Mouse (Mus musculus) limb, embryonic 11.5 days (tissue): ENCODE data around the gene Insig2. TPM values are rescaled to one million over a fixed set of nuclear protein-coding genes. Genes with fewer than 3 reads are reported as not detected.

Experiments
- ATAC-seq: fragments of 200-750 bp; cut with Nextera tagmentation; 2 replicates; pipeline ENCODE4 v1.8.0; 2017; ENCODE audit warnings: low read depth; ENCODE audit not compliant: insufficient number of reproducible peaks, low FRiP score, low TSS enrichment
- DNase-seq: peaks from one replicate; pipeline ENCODE4 v3.0.0-alpha.2; 2015; ENCODE audit warnings: low spot score
- H3K27ac ChIP-seq: fragments of 300-500 bp; sonication (generic); replicated peaks from 2 replicates; pipeline ENCODE4 v1.5.1; 2014; ENCODE audit warnings: low read depth, mild to moderate bottlenecking, low read length
- H3K27me3 ChIP-seq: fragments of 300-500 bp; sonication (generic); 2 replicates; pipeline ENCODE4 v1.6.1; 2014; ENCODE audit warnings: mild to moderate bottlenecking, low read length, mixed read lengths; ENCODE audit not compliant: control insufficient read depth, insufficient read depth
- H3K36me3 ChIP-seq: fragments of 300-500 bp; sonication (generic); 2 replicates; pipeline ENCODE4 v1.6.1; 2014; ENCODE audit warnings: mild to moderate bottlenecking, low read length, moderate library complexity, mixed read lengths; ENCODE audit not compliant: control insufficient read depth, insufficient read depth
- H3K4me1 ChIP-seq: fragments of 300-500 bp; sonication (generic); 2 replicates; pipeline ENCODE4 v1.6.1; 2014; ENCODE audit warnings: low read length, mixed read lengths; ENCODE audit not compliant: control insufficient read depth, insufficient read depth
- H3K4me2 ChIP-seq: fragments of 300-500 bp; sonication (generic); 2 replicates; pipeline ENCODE4 v1.6.1; 2014; ENCODE audit warnings: low read depth, mild to moderate bottlenecking, moderate library complexity; ENCODE audit not compliant: severe bottlenecking
- H3K4me3 ChIP-seq: fragments of 300-500 bp; sonication (generic); 2 replicates; pipeline ENCODE4 v1.5.1; 2014; ENCODE audit warnings: low read depth, low read length
- H3K9ac ChIP-seq: fragments of 300-500 bp; sonication (generic); 2 replicates; pipeline ENCODE4 v1.6.1; 2014; ENCODE audit warnings: mild to moderate bottlenecking, low read length
- H3K9me3 ChIP-seq: fragments of 300-500 bp; sonication (generic); 2 replicates; pipeline ENCODE4 v1.6.1; 2016; ENCODE audit warnings: low read length; ENCODE audit not compliant: control insufficient read depth
- WGBS: fragments of 180-500 bp; shearing (Covaris S2); extraction: QIAGEN DNeasy Blood & Tissue Kit; methylation state at CpG from one replicate; pipeline ENCODE4 v1.1.7; 2014; 5-methylcytosine and 5-hydroxymethylcytosine counted together
- polyA plus RNA-seq: library from polyadenylated mRNA; unstranded; fragments of >200 nt; fragmentation: Nextera tagmentation; extraction: Ambion mirVana; gene quantifications from 2 replicates; pipeline ENCODE4 v1.2.1, GENCODE M21; 2014

The Insig2 gene
- polyA plus RNA-seq, 1 experiment from 2014 or later: 17.0 TPM

DNA sequence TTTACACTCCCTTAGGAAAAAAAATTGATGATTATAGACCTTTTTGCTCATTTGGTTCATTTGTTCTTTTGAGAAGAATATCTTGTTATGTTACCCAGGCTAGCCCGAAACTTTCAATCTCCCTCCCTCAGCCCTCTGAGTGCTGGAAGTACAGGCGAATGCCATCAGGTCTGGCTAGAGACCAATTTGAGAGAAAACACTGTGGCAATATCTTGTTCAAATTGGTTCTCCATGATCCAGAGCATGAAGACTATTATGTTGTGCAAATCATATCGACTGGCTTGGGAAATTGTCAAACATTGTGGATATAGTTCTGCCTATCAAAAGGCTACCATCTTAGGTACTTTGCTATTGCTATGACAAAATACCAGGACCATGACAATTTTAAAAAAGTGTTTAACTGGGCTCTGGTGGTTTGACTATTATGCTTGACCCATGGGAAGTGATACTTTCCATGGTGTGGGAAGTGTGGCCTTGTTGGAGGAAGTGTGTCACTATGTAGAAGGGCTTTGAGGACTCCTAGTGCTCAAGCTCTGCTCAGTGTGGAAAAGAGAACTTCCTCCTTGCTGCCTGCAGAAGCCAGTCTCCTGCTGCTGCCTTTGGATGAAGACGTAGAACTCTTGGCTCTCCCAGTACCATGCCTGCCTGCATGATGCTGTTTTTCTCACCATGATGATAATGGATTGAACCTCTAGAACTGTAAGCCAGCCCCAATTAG, 1.8 kb upstream of the Insig2 start:
- no peak overlapping the region for H3K9ac ChIP-seq
- DNase-seq (no peak), ATAC-seq (no peak)
- H3K27ac ChIP-seq: no peak overlapping the region
- H3K27me3 ChIP-seq: no peaks in the 10 kb centered on the region
- 89% methylated on average over 4 of the region's 4 CpGs for whole genome bisulfite sequencing
- no peaks in the 10 kb centered on the region for H3K4me1 ChIP-seq
- H3K4me3 ChIP-seq: no peak overlapping the region
- H3K4me2 ChIP-seq: no peak overlapping the region
- H3K9me3 ChIP-seq: no peaks in the 10 kb centered on the region
- no peaks in the 10 kb centered on the region for H3K36me3 ChIP-seq

DNA sequence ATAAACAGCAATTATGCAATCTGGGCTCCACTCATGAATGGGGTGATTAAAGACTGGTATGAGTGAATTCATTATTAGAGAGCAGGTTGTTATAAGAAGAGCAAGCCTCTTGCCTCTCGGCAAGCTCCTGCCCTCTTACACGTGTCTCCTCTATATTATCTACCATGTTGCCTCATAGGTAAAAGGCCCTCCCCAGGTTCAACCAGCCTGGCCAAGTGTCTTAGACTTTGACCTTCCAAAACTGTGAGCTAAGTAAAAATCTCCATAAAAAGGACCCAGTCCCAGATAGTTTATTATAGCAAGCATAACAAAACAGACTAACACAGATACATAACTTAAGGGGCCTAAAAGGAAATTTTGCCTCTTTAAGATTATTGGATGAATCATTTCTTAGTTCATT, 1.8 kb downstream of the Insig2 start:
- Histone ChIP-seq H3K4me3 (no peak overlapping the region), H3K27me3 (no peaks in the 10 kb centered on the region), H3K9me3 (no peaks in the 10 kb centered on the region), H3K9ac (no peak overlapping the region), H3K4me1 (no peaks in the 10 kb centered on the region), H3K27ac (no peak overlapping the region), H3K4me2 (no peak overlapping the region), H3K36me3 (no peaks in the 10 kb centered on the region)
- no peak for ATAC-seq
- 97% methylated on average over 2 of the region's 2 CpGs for WGBS
- no peak for DNase-seq

DNA sequence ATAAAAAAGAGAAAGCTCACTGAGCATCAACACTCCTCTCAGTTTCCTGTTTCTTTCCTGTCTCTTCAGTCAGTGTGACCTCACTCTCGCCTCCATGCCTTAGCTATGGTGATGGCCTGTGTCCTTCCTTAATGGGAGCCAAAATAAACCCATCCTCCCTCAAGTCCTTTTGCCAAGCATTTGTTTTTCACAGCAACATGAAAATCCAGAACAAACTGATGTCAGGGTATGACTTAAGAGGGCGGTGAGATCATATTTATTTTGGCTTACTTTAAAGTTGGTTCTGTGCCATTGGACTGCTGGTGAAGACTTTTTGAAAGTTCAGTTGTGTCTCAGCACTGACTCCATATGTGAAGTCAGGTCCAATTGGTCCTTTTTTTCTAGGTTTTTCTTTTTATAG, 3.0 kb downstream of the Insig2 start:
- Histone ChIP-seq H3K9me3 (no peaks in the 10 kb centered on the region), H3K27ac (no peak overlapping the region), H3K27me3 (no peaks in the 10 kb centered on the region), H3K4me1 (no peaks in the 10 kb centered on the region), H3K4me2 (no peak overlapping the region), H3K4me3 (no peak overlapping the region), H3K9ac (no peak overlapping the region), H3K36me3 (no peaks in the 10 kb centered on the region)
- DNase-seq (no peak), ATAC-seq (no peak)
- 84% methylated on average over 2 of the region's 2 CpGs for WGBS

DNA sequence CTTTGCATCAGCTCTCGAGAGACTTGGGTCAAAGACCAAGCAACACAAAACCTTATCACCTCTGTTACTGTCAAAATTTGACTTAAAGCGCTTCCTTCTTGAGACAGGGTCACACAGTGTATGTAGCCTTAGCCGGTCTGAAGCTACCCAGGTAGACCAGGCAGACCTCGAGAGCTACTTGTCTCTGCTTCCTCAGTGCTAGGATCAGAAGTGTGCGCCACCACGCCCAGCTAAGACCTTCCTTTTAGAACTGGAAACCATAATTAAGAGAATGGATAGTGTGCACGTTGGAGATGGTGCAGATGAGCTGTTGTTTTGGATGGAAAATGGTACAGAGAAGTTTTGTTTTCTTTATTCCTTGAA, 4.2 kb downstream of the Insig2 start:
- Histone ChIP-seq H3K36me3 (no peaks in the 10 kb centered on the region), H3K4me3 (peak overlapping the region; percentile 49), H3K4me1 (no peaks in the 10 kb centered on the region), H3K27me3 (no peaks in the 10 kb centered on the region), H3K9me3 (no peaks in the 10 kb centered on the region), H3K27ac (peak overlapping the region; percentile 66; the same call in 1 of the 2 replicates), H3K9ac (peak overlapping the region; percentile 84), H3K4me2 (peak overlapping the region; percentile 85)
- DNase-seq (no peak), ATAC-seq (peak; percentile 63)
- WGBS: 4% methylated on average over 7 of the region's 7 CpGs

DNA sequence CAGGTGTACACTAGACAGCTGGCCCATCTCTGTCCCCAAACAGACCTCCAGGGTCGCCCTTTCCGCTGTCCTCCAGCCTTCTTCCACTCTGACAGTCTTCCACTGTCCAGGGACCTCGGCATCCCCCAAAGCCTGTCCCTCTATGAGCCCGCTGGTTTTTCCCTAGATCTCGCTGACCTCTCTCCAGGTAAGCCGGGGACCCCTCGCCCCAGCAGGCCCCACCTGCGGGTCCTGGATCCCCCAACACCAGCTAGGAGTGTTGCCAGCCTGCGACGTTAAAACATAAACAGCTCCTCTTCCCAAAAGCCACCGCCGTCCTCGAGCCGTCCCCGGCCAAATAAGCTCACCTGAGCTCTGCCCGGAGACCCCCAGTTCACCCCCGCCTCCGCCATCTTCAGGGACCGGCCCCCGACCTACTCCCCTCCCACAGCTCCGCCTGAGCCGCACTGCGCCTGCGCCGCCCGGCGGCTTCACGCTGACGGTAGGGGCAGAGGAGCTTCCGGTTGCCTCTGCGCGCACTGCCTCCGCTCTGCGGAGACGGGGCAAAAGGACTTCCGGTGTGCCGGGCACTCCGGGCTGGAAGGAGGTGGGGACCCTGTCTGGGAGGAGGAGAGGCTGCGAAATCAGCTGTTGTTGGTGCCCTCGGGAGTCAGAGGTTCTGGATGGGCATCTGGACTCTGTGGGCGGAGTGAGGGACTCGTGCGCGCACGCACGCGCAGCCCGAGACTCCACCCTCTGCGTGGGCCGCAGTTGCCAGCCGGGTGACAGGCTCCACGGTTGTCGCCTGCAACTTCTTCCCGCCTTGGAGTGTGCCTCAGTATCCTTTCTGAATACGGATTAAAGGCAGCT, 4.8 kb downstream of the Insig2 start:
- peak overlapping the region; percentile 66 for H3K27ac ChIP-seq
- H3K4me1 ChIP-seq: no peaks in the 10 kb centered on the region
- H3K36me3 ChIP-seq: no peaks in the 10 kb centered on the region
- peak overlapping the region; percentile 85 for H3K4me2 ChIP-seq
- H3K9me3 ChIP-seq: no peaks in the 10 kb centered on the region
- no peaks in the 10 kb centered on the region for H3K27me3 ChIP-seq
- DNase-seq (peak; percentile 91), ATAC-seq (peak; percentile 98)
- H3K9ac ChIP-seq: peak overlapping the region; percentile 84
- under 1% methylated on average over 54 of the region's 55 CpGs for WGBS
- H3K4me3 ChIP-seq: peak overlapping the region; percentile 49

DNA sequence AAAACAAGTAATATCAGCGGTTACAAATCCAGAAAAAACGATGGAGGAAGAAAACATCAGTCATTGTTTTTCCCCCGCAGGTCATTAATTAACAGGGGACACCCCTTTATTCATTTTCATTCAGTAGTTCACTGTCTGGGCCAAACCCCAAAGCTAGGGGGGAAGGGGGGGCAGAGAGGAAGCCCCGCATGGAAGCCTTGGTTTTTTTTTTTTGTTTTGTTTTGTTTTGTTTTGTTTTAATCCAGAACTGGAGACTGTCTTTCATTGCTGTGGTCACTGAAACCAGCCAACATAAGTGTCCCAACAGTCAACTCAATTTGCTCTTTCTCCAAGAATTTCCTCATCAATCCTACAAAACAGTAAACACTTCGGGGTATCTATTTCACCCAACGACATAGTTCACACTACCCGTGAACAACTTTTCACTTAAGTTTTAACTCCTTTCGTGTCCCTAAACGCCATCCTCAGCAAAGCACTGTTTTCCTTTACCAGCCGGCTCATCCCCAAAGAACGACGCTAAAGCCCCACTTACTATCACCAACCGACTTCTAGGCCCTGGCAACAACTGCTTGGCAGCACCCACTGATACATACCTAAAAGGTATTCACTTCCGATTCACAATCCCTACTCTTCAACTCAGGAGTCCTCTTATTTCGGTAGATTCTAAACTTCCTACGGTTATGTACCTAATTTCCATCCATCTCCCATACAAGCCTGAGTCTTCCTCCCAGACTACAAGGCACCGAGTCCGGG, 5.6 kb downstream of the Insig2 start:
- no peak overlapping the region for H3K27ac ChIP-seq

DNA sequence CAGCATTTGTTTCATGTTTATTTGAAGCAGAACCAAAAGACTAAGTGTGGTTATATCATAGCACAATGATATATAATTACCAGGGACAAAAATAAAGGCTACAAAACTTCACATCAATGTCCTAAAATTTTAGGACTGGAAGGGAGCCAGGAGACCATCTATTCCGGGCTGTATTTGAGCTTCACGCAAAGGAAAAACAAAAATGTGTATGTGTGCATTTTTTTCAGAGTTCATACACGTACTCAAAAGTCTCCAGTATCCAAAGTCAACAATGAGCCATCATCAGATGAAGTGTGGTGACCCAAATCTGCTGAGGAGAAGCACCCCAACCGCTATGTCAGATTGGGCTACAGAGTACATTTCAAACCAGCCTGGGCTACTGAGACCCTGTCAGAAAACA, 8.9 kb downstream of the Insig2 start:
- Histone ChIP-seq H3K4me2 (no peak overlapping the region), H3K9ac (no peak overlapping the region), H3K27me3 (no peaks in the 10 kb centered on the region), H3K9me3 (no peaks in the 10 kb centered on the region), H3K4me1 (no peaks in the 10 kb centered on the region), H3K27ac (no peak overlapping the region), H3K4me3 (no peak overlapping the region), H3K36me3 (no peaks in the 10 kb centered on the region)
- no peak for DNase-seq
- WGBS: 86% methylated on average over 4 of the region's 4 CpGs
- ATAC-seq: no peak

More for the DNA sequence above, 5.6 kb downstream of the Insig2 start:
- no peak for DNase-seq
- Histone ChIP-seq H3K4me3 (peak overlapping the region; percentile 49), H3K9ac (peak overlapping the region; percentile 84), H3K27me3 (no peaks in the 10 kb centered on the region), H3K4me2 (peak overlapping the region; percentile 85), H3K9me3 (no peaks in the 10 kb centered on the region), H3K36me3 (no peaks in the 10 kb centered on the region), H3K4me1 (no peaks in the 10 kb centered on the region)
- ATAC-seq: no peak
- WGBS: 36% methylated on average over 18 of the region's 18 CpGs

DNA sequence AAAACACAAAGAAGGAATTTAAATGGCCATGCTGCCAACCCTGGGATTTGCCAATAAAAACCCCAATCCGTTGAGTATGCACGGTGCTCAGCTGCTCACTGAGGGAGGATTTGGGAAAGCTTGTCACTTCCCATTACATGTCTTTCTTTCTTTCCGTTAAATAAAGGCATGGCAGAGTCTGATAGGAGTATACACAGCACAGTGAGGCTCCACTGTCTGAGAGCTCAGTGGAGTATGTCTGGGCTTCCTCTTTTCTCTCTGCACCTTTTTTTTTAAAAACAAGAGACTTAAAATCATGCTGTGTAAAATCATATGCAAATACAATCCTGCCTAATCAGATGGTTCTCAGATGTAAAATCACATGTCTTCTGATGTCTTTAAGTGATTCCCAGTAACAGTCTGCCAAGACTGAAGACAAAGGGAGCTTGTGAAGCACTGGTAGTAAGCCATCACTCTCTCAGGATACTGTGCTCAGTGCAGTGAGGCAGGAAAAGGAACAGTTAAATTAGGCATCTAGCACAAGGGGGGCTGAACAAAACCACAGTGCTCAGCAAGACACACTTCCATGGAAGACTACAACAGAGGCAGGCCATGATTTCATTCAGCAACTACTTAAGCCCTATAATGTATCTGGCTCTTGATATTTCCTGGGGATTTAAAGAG, 17.5 kb downstream of the Insig2 start:
- H3K4me2 ChIP-seq: no peak overlapping the region
- WGBS: 90% methylated on average over 3 of the region's 3 CpGs
- H3K9ac ChIP-seq: no peak overlapping the region
- H3K27ac ChIP-seq: no peak overlapping the region
- no peaks in the 10 kb centered on the region for H3K27me3 ChIP-seq
- H3K4me1 ChIP-seq: no peaks in the 10 kb centered on the region
- no peaks in the 10 kb centered on the region for H3K36me3 ChIP-seq
- H3K4me3 ChIP-seq: no peak overlapping the region
- DNase-seq: no peak
- ATAC-seq: no peak
- H3K9me3 ChIP-seq: no peaks in the 10 kb centered on the region
